Mouse (Mus musculus) layer of hippocampus, adult 11-12 months (tissue): Measurements from ENCODE around the gene Mcrip1.
"Not testable (repeated sequence)": the region's sequence is repeated elsewhere in the genome, so short reads cannot be mapped to it uniquely, and the experiment has no call there.

ENCODE experiments used
- DNase-seq: peaks from one replicate; pipeline ENCODE4 v3.0.0; 2022; ENCODE audit warnings: low spot score

Mcrip1 gene

GRCm38 (mm10) chr11:120549168-120549945 is at the start of gene Mcrip1:
Mcrip1 (minus strand) TSS chr11:120549727.
- DNase-seq: peak; percentile 93

- no peak for DNase-seq
Observed at GRCm38 (mm10) chr11:120598990-120599549, 49.5 kb upstream of the Mcrip1 start.

- DNase-seq: peak; percentile 93
Observed at GRCm38 (mm10) chr11:120598283-120598989, 48.9 kb upstream of the Mcrip1 start, which contains the start of the genes Alyref and Anapc11. Alyref (minus strand) TSS chr11:120598365. Anapc11 (plus strand) TSS chr11:120598421.

GRCm38 (mm10) chr11:120597240-120598235 is 48.0 kb upstream of the Mcrip1 start:
- DNase-seq: no peak

GRCm38 (mm10) chr11:120588531-120588930 is 39.0 kb upstream of the Mcrip1 start:
- no peak for DNase-seq

GRCm38 (mm10) chr11:120583937-120584336 is 34.4 kb upstream of the Mcrip1 start:
- DNase-seq: no peak

- not testable (repeated sequence) for DNase-seq
Observed at GRCm38 (mm10) chr11:120582982-120583293, 33.4 kb upstream of the Mcrip1 start.

- DNase-seq: no peak
Observed at GRCm38 (mm10) chr11:120582268-120582981, 32.9 kb upstream of the Mcrip1 start.

- peak; percentile 92 for DNase-seq
Observed at GRCm38 (mm10) chr11:120581490-120582267, 32.2 kb upstream of the Mcrip1 start, which contains the start of gene Arhgdia. Arhgdia (minus strand) TSS chr11:120581624.

GRCm38 (mm10) chr11:120580871-120581331 is 31.4 kb upstream of the Mcrip1 start:
- DNase-seq: no peak

- DNase-seq: no peak
Observed at GRCm38 (mm10) chr11:120580190-120580589, 30.7 kb upstream of the Mcrip1 start.

GRCm38 (mm10) chr11:120579316-120580107 is 30.0 kb upstream of the Mcrip1 start:
- DNase-seq: peak; percentile 76

GRCm38 (mm10) chr11:120578694-120579243 is 29.2 kb upstream of the Mcrip1 start:
- peak; percentile 20 for DNase-seq

GRCm38 (mm10) chr11:120578024-120578693 is 28.6 kb upstream of the Mcrip1 start:
- DNase-seq: no peak

- no peak for DNase-seq
Observed at GRCm38 (mm10) chr11:120577211-120578023, 27.9 kb upstream of the Mcrip1 start.

GRCm38 (mm10) chr11:120576365-120576981 is 26.9 kb upstream of the Mcrip1 start:
- no peak for DNase-seq

- no peak for DNase-seq
Observed at GRCm38 (mm10) chr11:120575940-120576339, 26.4 kb upstream of the Mcrip1 start.
